Mouse (Mus musculus) bone marrow macrophage, adult 2 months (primary cell): ENCODE results near the gene Isoc2b.

Experiments used
- CTCF ChIP-seq: IDR thresholded peaks from 2 replicates; pipeline ENCODE4 v1.5.1; 2012; ENCODE audit warnings: low read depth, mild to moderate bottlenecking, low read length, moderate library complexity
- POLR2A ChIP-seq: IDR thresholded peaks from 2 replicates; pipeline ENCODE4 v1.6.1; 2012; ENCODE audit warnings: mild to moderate bottlenecking, low read depth, low read length, borderline replicate concordance

GRCm38 (mm10) chr7:4849372-4849771 is 20.7 kb downstream of the Isoc2b start:
- TF ChIP-seq CTCF (no peak), POLR2A (no peak)
